Mouse (Mus musculus): ENCODE measurements around the gene Ugt1a1.

DNA sequence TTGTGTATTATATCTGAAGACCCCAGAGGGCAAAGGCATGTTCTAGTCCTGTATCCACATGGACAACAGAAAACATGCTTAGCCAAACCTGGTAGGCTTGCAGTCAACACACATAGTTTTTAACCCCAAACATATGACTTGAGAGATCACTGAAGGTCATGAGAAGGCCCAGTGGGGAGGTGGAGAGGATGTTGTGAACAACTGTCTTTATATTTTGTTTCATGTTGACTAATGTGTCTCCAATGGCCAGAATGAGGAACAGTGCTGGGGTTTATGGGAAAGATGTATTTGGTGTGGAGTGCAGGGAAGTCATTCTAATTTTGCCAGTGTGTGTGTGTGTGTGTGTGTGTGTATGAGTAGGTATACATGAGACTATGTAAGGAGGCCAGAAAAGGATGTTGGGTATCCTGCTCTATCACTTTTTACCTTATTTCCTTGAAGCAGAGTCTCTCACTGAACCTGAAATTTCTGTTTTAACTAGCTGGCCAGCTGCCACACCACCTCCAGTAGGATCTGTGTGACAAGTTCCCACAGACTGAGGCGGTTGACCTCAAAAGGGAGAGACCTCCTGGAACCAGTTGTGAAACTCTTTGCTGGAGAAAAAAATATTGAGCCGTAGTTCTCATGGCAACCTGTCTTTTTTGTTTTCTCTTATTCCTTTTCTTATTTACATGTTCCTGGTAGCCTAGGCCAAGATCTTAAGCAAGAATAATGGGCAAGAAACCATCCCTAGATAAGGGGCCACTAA, 12.4 kb downstream of the Ugt1a1 start:
- TF ChIP-seq POLR2A (IDR thresholded peaks at IDR 0.05; ENCODE audit: low read depth, low read length) (no peak), CTCF (IDR thresholded peaks at IDR 0.05; ENCODE audit: borderline replicate concordance, insufficient read depth, low read length) (no peak)

All from embryonic fibroblast, embryonic 13.5 days (primary cell).